Mouse (Mus musculus): ENCODE data around the gene Kncn. TPM values are rescaled to one million over a fixed set of nuclear protein-coding genes. Genes with fewer than 3 reads are reported as not detected.

The Kncn gene
- polyA plus RNA-seq (2014; fragmentation: Nextera tagmentation; extraction: Ambion mirVana), result not detected in 2 replicates

GRCm38 (mm10) chr4:115884022-115884421 lies at the start of gene Kncn:
Kncn (plus strand) TSS chr4:115884400.
- no peaks in the 10 kb centered on the region for H3K36me3 ChIP-seq (ENCODE audit: control insufficient read depth, insufficient read depth, low read length)
- ATAC-seq (ENCODE audit: insufficient number of reproducible peaks, insufficient read depth, low FRiP score, low read depth), result no peak
- no peaks in the 10 kb centered on the region for H3K4me1 ChIP-seq (ENCODE audit: control insufficient read depth, insufficient read depth, low read length)
- H3K9me3 ChIP-seq (ENCODE audit: control insufficient read depth, low read depth, low read length), result no peaks in the 10 kb centered on the region
- H3K4me3 ChIP-seq (ENCODE audit: low read depth, low read length), result no peak within 1 kb of the TSS
- H3K9ac ChIP-seq (replicated peaks; ENCODE audit: low read depth, low read length), result no peak within 1 kb of the TSS
- no peak within 1 kb of the TSS for H3K27ac ChIP-seq (ENCODE audit: low read length)
- H3K4me2 ChIP-seq (replicated peaks; ENCODE audit: low read depth, low read length), result no peak within 1 kb of the TSS
- H3K27me3 ChIP-seq (ENCODE audit: control insufficient read depth, insufficient read depth, low read length), result no peaks in the 10 kb centered on the region
- 71% methylated on average over 6 of the region's 6 CpGs for WGBS

GRCm38 (mm10) chr4:115835576-115835975 lies 48.6 kb upstream of the Kncn start:
- Histone ChIP-seq H3K36me3 (ENCODE audit: control insufficient read depth, insufficient read depth, low read length) (no peaks in the 10 kb centered on the region; the same call in 1 of the 2 replicates), H3K9ac (replicated peaks; ENCODE audit: low read depth, low read length) (no peak overlapping the region), H3K27me3 (ENCODE audit: control insufficient read depth, insufficient read depth, low read length) (no peaks in the 10 kb centered on the region), H3K9me3 (ENCODE audit: control insufficient read depth, low read depth, low read length) (no peaks in the 10 kb centered on the region), H3K4me2 (replicated peaks; ENCODE audit: low read depth, low read length) (no peak overlapping the region), H3K4me1 (ENCODE audit: control insufficient read depth, insufficient read depth, low read length) (peaks cover 5% of the 10 kb centered on the region), H3K4me3 (ENCODE audit: low read depth, low read length) (no peak overlapping the region), H3K27ac (ENCODE audit: low read length) (no peak overlapping the region)
- 69% methylated on average over 2 of the region's 2 CpGs for WGBS
- no peak for ATAC-seq (ENCODE audit: insufficient number of reproducible peaks, insufficient read depth, low FRiP score, low read depth)

- 66% methylated on average over 4 of the region's 4 CpGs for WGBS
These were observed 46.0 kb upstream of the Kncn start for GRCm38 (mm10) chr4:115838196-115838595.

GRCm38 (mm10) chr4:115838696-115839641 lies 45.2 kb upstream of the Kncn start, which contains the start of gene Mknk1:
Mknk1 (plus strand) TSS chr4:115839198.
- Histone ChIP-seq H3K9ac (replicated peaks; ENCODE audit: low read depth, low read length) (peak within 1 kb of the TSS; percentile 61), H3K27ac (ENCODE audit: low read length) (no peak within 1 kb of the TSS), H3K4me3 (ENCODE audit: low read depth, low read length) (peak within 1 kb of the TSS; percentile 64), H3K27me3 (ENCODE audit: control insufficient read depth, insufficient read depth, low read length) (no peaks in the 10 kb centered on the region), H3K4me2 (replicated peaks; ENCODE audit: low read depth, low read length) (peak within 1 kb of the TSS; percentile 57), H3K36me3 (ENCODE audit: control insufficient read depth, insufficient read depth, low read length) (no peaks in the 10 kb centered on the region; the same call in 1 of the 2 replicates), H3K4me1 (ENCODE audit: control insufficient read depth, insufficient read depth, low read length) (peaks cover 5% of the 10 kb centered on the region), H3K9me3 (ENCODE audit: control insufficient read depth, low read depth, low read length) (no peaks in the 10 kb centered on the region)
- ATAC-seq (ENCODE audit: insufficient number of reproducible peaks, insufficient read depth, low FRiP score, low read depth), result peak; percentile 94
- WGBS, result 2% methylated on average over 51 of the region's 51 CpGs

More at GRCm38 (mm10) chr4:115838196-115838595, 46.0 kb upstream of the Kncn start:
- H3K36me3 ChIP-seq (ENCODE audit: control insufficient read depth, insufficient read depth, low read length), result no peaks in the 10 kb centered on the region; the same call in 1 of the 2 replicates
- H3K4me3 ChIP-seq (ENCODE audit: low read depth, low read length), result no peak overlapping the region
- H3K4me1 ChIP-seq (ENCODE audit: control insufficient read depth, insufficient read depth, low read length), result peaks cover 5% of the 10 kb centered on the region
- no peaks in the 10 kb centered on the region for H3K9me3 ChIP-seq (ENCODE audit: control insufficient read depth, low read depth, low read length)
- H3K27ac ChIP-seq (ENCODE audit: low read length), result no peak overlapping the region
- H3K27me3 ChIP-seq (ENCODE audit: control insufficient read depth, insufficient read depth, low read length), result no peaks in the 10 kb centered on the region
- H3K9ac ChIP-seq (replicated peaks; ENCODE audit: low read depth, low read length), result no peak overlapping the region
- peak overlapping the region; percentile 57 for H3K4me2 ChIP-seq (replicated peaks; ENCODE audit: low read depth, low read length)
- ATAC-seq (ENCODE audit: insufficient number of reproducible peaks, insufficient read depth, low FRiP score, low read depth), result no peak

GRCm38 (mm10) chr4:115839956-115840355 lies 44.2 kb upstream of the Kncn start:
- Histone ChIP-seq H3K4me1 (ENCODE audit: control insufficient read depth, insufficient read depth, low read length) (peaks cover 5% of the 10 kb centered on the region), H3K9ac (replicated peaks; ENCODE audit: low read depth, low read length) (no peak overlapping the region), H3K4me3 (ENCODE audit: low read depth, low read length) (peak overlapping the region; percentile 64), H3K36me3 (ENCODE audit: control insufficient read depth, insufficient read depth, low read length) (no peaks in the 10 kb centered on the region; the same call in 1 of the 2 replicates), H3K27me3 (ENCODE audit: control insufficient read depth, insufficient read depth, low read length) (no peaks in the 10 kb centered on the region), H3K27ac (ENCODE audit: low read length) (no peak overlapping the region), H3K9me3 (ENCODE audit: control insufficient read depth, low read depth, low read length) (no peaks in the 10 kb centered on the region), H3K4me2 (replicated peaks; ENCODE audit: low read depth, low read length) (peak overlapping the region; percentile 57)
- 44% methylated on average over 4 of the region's 4 CpGs for WGBS
- ATAC-seq (ENCODE audit: insufficient number of reproducible peaks, insufficient read depth, low FRiP score, low read depth), result no peak

GRCm38 (mm10) chr4:115840842-115841241 lies 43.4 kb upstream of the Kncn start:
- no peak overlapping the region for H3K4me3 ChIP-seq (ENCODE audit: low read depth, low read length)
- peaks cover 5% of the 10 kb centered on the region for H3K4me1 ChIP-seq (ENCODE audit: control insufficient read depth, insufficient read depth, low read length)
- WGBS, result 90% methylated on average over 4 of the region's 4 CpGs
- H3K27ac ChIP-seq (ENCODE audit: low read length), result no peak overlapping the region
- no peak overlapping the region for H3K4me2 ChIP-seq (replicated peaks; ENCODE audit: low read depth, low read length)
- H3K9ac ChIP-seq (replicated peaks; ENCODE audit: low read depth, low read length), result no peak overlapping the region
- no peak for ATAC-seq (ENCODE audit: insufficient number of reproducible peaks, insufficient read depth, low FRiP score, low read depth)
- H3K9me3 ChIP-seq (ENCODE audit: control insufficient read depth, low read depth, low read length), result no peaks in the 10 kb centered on the region
- H3K27me3 ChIP-seq (ENCODE audit: control insufficient read depth, insufficient read depth, low read length), result no peaks in the 10 kb centered on the region
- H3K36me3 ChIP-seq (ENCODE audit: control insufficient read depth, insufficient read depth, low read length), result no peaks in the 10 kb centered on the region

GRCm38 (mm10) chr4:115846656-115847055 lies 37.5 kb upstream of the Kncn start:
- no peak overlapping the region for H3K27ac ChIP-seq (ENCODE audit: low read length)
- H3K4me2 ChIP-seq (replicated peaks; ENCODE audit: low read depth, low read length), result no peak overlapping the region
- H3K27me3 ChIP-seq (ENCODE audit: control insufficient read depth, insufficient read depth, low read length), result no peaks in the 10 kb centered on the region
- peaks cover 12% of the 10 kb centered on the region for H3K36me3 ChIP-seq (ENCODE audit: control insufficient read depth, insufficient read depth, low read length)
- no peaks in the 10 kb centered on the region for H3K9me3 ChIP-seq (ENCODE audit: control insufficient read depth, low read depth, low read length)
- H3K9ac ChIP-seq (replicated peaks; ENCODE audit: low read depth, low read length), result no peak overlapping the region
- 66% methylated on average over 2 of the region's 2 CpGs for WGBS
- H3K4me1 ChIP-seq (ENCODE audit: control insufficient read depth, insufficient read depth, low read length), result no peaks in the 10 kb centered on the region
- H3K4me3 ChIP-seq (ENCODE audit: low read depth, low read length), result no peak overlapping the region
- no peak for ATAC-seq (ENCODE audit: insufficient number of reproducible peaks, insufficient read depth, low FRiP score, low read depth)

- ATAC-seq (ENCODE audit: insufficient number of reproducible peaks, insufficient read depth, low FRiP score, low read depth), result no peak
- peaks cover 12% of the 10 kb centered on the region for H3K36me3 ChIP-seq (ENCODE audit: control insufficient read depth, insufficient read depth, low read length)
- H3K9ac ChIP-seq (replicated peaks; ENCODE audit: low read depth, low read length), result no peak overlapping the region
- no peak overlapping the region for H3K4me2 ChIP-seq (replicated peaks; ENCODE audit: low read depth, low read length)
- H3K9me3 ChIP-seq (ENCODE audit: control insufficient read depth, low read depth, low read length), result no peaks in the 10 kb centered on the region
- no peaks in the 10 kb centered on the region for H3K27me3 ChIP-seq (ENCODE audit: control insufficient read depth, insufficient read depth, low read length)
- no peaks in the 10 kb centered on the region for H3K4me1 ChIP-seq (ENCODE audit: control insufficient read depth, insufficient read depth, low read length)
- WGBS, result 47% methylated on average over 5 of the region's 5 CpGs
- no peak overlapping the region for H3K27ac ChIP-seq (ENCODE audit: low read length)
- H3K4me3 ChIP-seq (ENCODE audit: low read depth, low read length), result no peak overlapping the region
These were observed 36.8 kb upstream of the Kncn start for GRCm38 (mm10) chr4:115847377-115847776.

All from stomach, embryonic 14.5 days (tissue).